Mouse (Mus musculus) cerebellum, adult 2 months (tissue): Measurements from ENCODE around the gene Scaf8.

Experiments
- CTCF ChIP-seq: fragments of 200-500 bp; IDR thresholded peaks from 2 replicates; pipeline ENCODE4 v1.5.1; 2011; ENCODE audit warnings: low read depth, mild to moderate bottlenecking, control low read depth, low read length, moderate library complexity, borderline replicate concordance; ENCODE audit not compliant: insufficient read depth
- POLR2A ChIP-seq: fragments of 200-500 bp; IDR thresholded peaks from 2 replicates; pipeline ENCODE4 v1.6.1; 2011; ENCODE audit warnings: low read length, control low read depth, borderline replicate concordance; ENCODE audit not compliant: insufficient read depth

GRCm38 (mm10) chr17:3244881-3245739 is 130.3 kb downstream of the Scaf8 start:
- no peak for TF ChIP-seq POLR2A
- no peak for TF ChIP-seq CTCF
